Mouse (Mus musculus): Measurements from ENCODE around the gene Grk6.

DNA sequence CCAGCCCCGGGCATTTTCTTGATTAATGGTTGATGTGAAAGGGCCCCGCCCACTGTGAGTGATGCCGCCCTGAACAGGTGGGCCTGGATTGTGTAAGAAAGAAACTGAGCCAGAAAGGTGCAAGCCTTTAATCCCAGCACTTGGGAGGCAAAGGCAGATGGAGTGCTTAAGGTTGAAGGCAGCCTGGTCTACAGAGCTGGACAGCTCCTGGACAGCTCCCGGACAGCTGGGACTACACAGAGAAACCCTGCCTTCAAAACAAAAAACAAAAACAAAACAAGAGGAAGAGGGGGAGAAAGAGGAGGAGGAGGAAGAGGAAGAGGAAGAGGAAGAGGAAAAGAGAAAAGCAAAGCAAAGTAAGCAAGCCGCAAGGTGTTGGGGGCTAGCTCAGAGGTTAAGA, 25.7 kb upstream of the Grk6 start:
- no peak for TF ChIP-seq EP300 (IDR thresholded peaks at IDR 0.05; ENCODE audit: low read depth)
- no peak for TF ChIP-seq CTCF (IDR thresholded peaks at IDR 0.05; ENCODE audit: low read depth)

All from liver, embryonic 14.5 days (tissue).